Mouse (Mus musculus): ENCODE measurements around the gene Sod1. TPM values are rescaled to one million over a fixed set of nuclear protein-coding genes. Genes with fewer than 3 reads are reported as not detected.
A peak's percentile ranks its signal among the peaks of the same experiment; 100 is the strongest.

The Sod1 gene
- 875 and 884 TPM in 2 replicates for polyA plus RNA-seq (2016; fragmentation: Nextera tagmentation; extraction: Ambion mirVana)

- peak; percentile 97 for ATAC-seq (ENCODE audit: insufficient number of reproducible peaks, low FRiP score)
- WGBS = 1% methylated on average over 63 of the region's 63 CpGs
- peak within 1 kb of the TSS; percentile 88 for H3K4me3 ChIP-seq
Measured at GRCm38 (mm10) chr16:90220026-90220891, at the start of gene Sod1. Gene Sod1, plus strand, starts transcription at chr16:90220754.

GRCm38 (mm10) chr16:90171416-90171815 is 49.1 kb upstream of the Sod1 start:
- H3K36me3 ChIP-seq = no peaks in the 10 kb centered on the region
- no peak overlapping the region for H3K4me2 ChIP-seq
- no peak overlapping the region for H3K9ac ChIP-seq
- no peaks in the 10 kb centered on the region for H3K9me3 ChIP-seq (replicated peaks)
- H3K4me1 ChIP-seq (replicated peaks) = peaks cover 16% of the 10 kb centered on the region
- H3K27ac ChIP-seq (ENCODE audit: poor library complexity, severe bottlenecking) = no peak overlapping the region
- H3K27me3 ChIP-seq (replicated peaks) = no peaks in the 10 kb centered on the region
- no peak for ATAC-seq (ENCODE audit: insufficient number of reproducible peaks, low FRiP score)
- 69% methylated on average over 8 of the region's 8 CpGs for WGBS
- no peak overlapping the region for H3K4me3 ChIP-seq

More at GRCm38 (mm10) chr16:90220026-90220891, at the start of gene Sod1:
- Histone ChIP-seq H3K9me3 (replicated peaks) (no peaks in the 10 kb centered on the region), H3K4me1 (replicated peaks) (peaks cover 21% of the 10 kb centered on the region), H3K27ac (ENCODE audit: poor library complexity, severe bottlenecking) (peak within 1 kb of the TSS; percentile 95), H3K27me3 (replicated peaks) (no peaks in the 10 kb centered on the region), H3K4me2 (peak within 1 kb of the TSS; percentile 86), H3K36me3 (peaks cover 22% of the 10 kb centered on the region), H3K9ac (peak within 1 kb of the TSS; percentile 96)

GRCm38 (mm10) chr16:90176472-90176871 is 44.1 kb upstream of the Sod1 start:
- Histone ChIP-seq H3K36me3 (no peaks in the 10 kb centered on the region), H3K9ac (no peak overlapping the region), H3K27me3 (replicated peaks) (no peaks in the 10 kb centered on the region), H3K9me3 (replicated peaks) (no peaks in the 10 kb centered on the region), H3K27ac (ENCODE audit: poor library complexity, severe bottlenecking) (no peak overlapping the region), H3K4me2 (no peak overlapping the region), H3K4me3 (no peak overlapping the region), H3K4me1 (replicated peaks) (peaks cover 9% of the 10 kb centered on the region; the same call in 1 of the 2 replicates)
- 52% methylated on average over 10 of the region's 10 CpGs for WGBS
- ATAC-seq (ENCODE audit: insufficient number of reproducible peaks, low FRiP score) = no peak

GRCm38 (mm10) chr16:90177425-90177824 is 43.1 kb upstream of the Sod1 start:
- ATAC-seq (ENCODE audit: insufficient number of reproducible peaks, low FRiP score) = no peak
- H3K4me2 ChIP-seq = no peak overlapping the region
- no peak overlapping the region for H3K27ac ChIP-seq (ENCODE audit: poor library complexity, severe bottlenecking)
- H3K27me3 ChIP-seq (replicated peaks) = no peaks in the 10 kb centered on the region
- H3K9me3 ChIP-seq (replicated peaks) = no peaks in the 10 kb centered on the region
- peaks cover 9% of the 10 kb centered on the region; the same call in 1 of the 2 replicates for H3K4me1 ChIP-seq (replicated peaks)
- 74% methylated on average over 8 of the region's 8 CpGs for WGBS
- H3K4me3 ChIP-seq = no peak overlapping the region
- no peaks in the 10 kb centered on the region for H3K36me3 ChIP-seq
- no peak overlapping the region for H3K9ac ChIP-seq

- no peaks in the 10 kb centered on the region for H3K36me3 ChIP-seq
- no peak for ATAC-seq (ENCODE audit: insufficient number of reproducible peaks, low FRiP score)
- 87% methylated on average over 3 of the region's 3 CpGs for WGBS
Measured at GRCm38 (mm10) chr16:90178404-90178803, 42.1 kb upstream of the Sod1 start.

GRCm38 (mm10) chr16:90179892-90180291 is 40.7 kb upstream of the Sod1 start:
- H3K36me3 ChIP-seq = no peaks in the 10 kb centered on the region
- 73% methylated on average over 5 of the region's 5 CpGs for WGBS
- peaks cover 5% of the 10 kb centered on the region; the same call in 1 of the 2 replicates for H3K4me1 ChIP-seq (replicated peaks)
- ATAC-seq (ENCODE audit: insufficient number of reproducible peaks, low FRiP score) = no peak
- no peak overlapping the region for H3K4me2 ChIP-seq
- H3K27me3 ChIP-seq (replicated peaks) = no peaks in the 10 kb centered on the region
- no peak overlapping the region for H3K27ac ChIP-seq (ENCODE audit: poor library complexity, severe bottlenecking)
- H3K9me3 ChIP-seq (replicated peaks) = no peaks in the 10 kb centered on the region
- H3K4me3 ChIP-seq = no peak overlapping the region
- no peak overlapping the region for H3K9ac ChIP-seq

More at GRCm38 (mm10) chr16:90178404-90178803, 42.1 kb upstream of the Sod1 start:
- H3K4me1 ChIP-seq (replicated peaks) = peaks cover 5% of the 10 kb centered on the region; the same call in 1 of the 2 replicates
- H3K9ac ChIP-seq = no peak overlapping the region
- H3K27ac ChIP-seq (ENCODE audit: poor library complexity, severe bottlenecking) = no peak overlapping the region
- no peaks in the 10 kb centered on the region for H3K27me3 ChIP-seq (replicated peaks)
- H3K9me3 ChIP-seq (replicated peaks) = no peaks in the 10 kb centered on the region
- no peak overlapping the region for H3K4me2 ChIP-seq
- H3K4me3 ChIP-seq = no peak overlapping the region

GRCm38 (mm10) chr16:90180975-90181374 is 39.6 kb upstream of the Sod1 start:
- no peaks in the 10 kb centered on the region for H3K27me3 ChIP-seq (replicated peaks)
- no peak overlapping the region for H3K4me3 ChIP-seq
- no peaks in the 10 kb centered on the region for H3K36me3 ChIP-seq
- 71% methylated on average over 6 of the region's 6 CpGs for WGBS
- no peak for ATAC-seq (ENCODE audit: insufficient number of reproducible peaks, low FRiP score)
- H3K4me2 ChIP-seq = no peak overlapping the region
- H3K4me1 ChIP-seq (replicated peaks) = peaks cover 5% of the 10 kb centered on the region; the same call in 1 of the 2 replicates
- no peak overlapping the region for H3K27ac ChIP-seq (ENCODE audit: poor library complexity, severe bottlenecking)
- no peaks in the 10 kb centered on the region for H3K9me3 ChIP-seq (replicated peaks)
- no peak overlapping the region for H3K9ac ChIP-seq

- Histone ChIP-seq H3K9ac (no peak overlapping the region), H3K4me2 (no peak overlapping the region), H3K4me3 (no peak overlapping the region), H3K27me3 (replicated peaks) (no peaks in the 10 kb centered on the region), H3K36me3 (no peaks in the 10 kb centered on the region), H3K9me3 (replicated peaks) (no peaks in the 10 kb centered on the region), H3K4me1 (replicated peaks) (no peaks in the 10 kb centered on the region), H3K27ac (ENCODE audit: poor library complexity, severe bottlenecking) (no peak overlapping the region)
- 81% methylated on average over 8 of the region's 8 CpGs for WGBS
- ATAC-seq (ENCODE audit: insufficient number of reproducible peaks, low FRiP score) = no peak
Measured at GRCm38 (mm10) chr16:90181673-90182072, 38.9 kb upstream of the Sod1 start.

- H3K9ac ChIP-seq = no peak overlapping the region
- no peaks in the 10 kb centered on the region for H3K27me3 ChIP-seq (replicated peaks)
- no peak overlapping the region for H3K4me2 ChIP-seq
- no peak overlapping the region for H3K4me3 ChIP-seq
- 79% methylated on average over 6 of the region's 6 CpGs for WGBS
- no peak for ATAC-seq (ENCODE audit: insufficient number of reproducible peaks, low FRiP score)
- H3K36me3 ChIP-seq = no peaks in the 10 kb centered on the region
- no peak overlapping the region for H3K27ac ChIP-seq (ENCODE audit: poor library complexity, severe bottlenecking)
- H3K4me1 ChIP-seq (replicated peaks) = 0 out of 2 replicates have a peak, but pooled peaks cover 5% of the 10 kb centered on the region
- no peaks in the 10 kb centered on the region for H3K9me3 ChIP-seq (replicated peaks)
Measured at GRCm38 (mm10) chr16:90184135-90184534, 36.4 kb upstream of the Sod1 start.

- Histone ChIP-seq H3K27ac (ENCODE audit: poor library complexity, severe bottlenecking) (no peak overlapping the region), H3K4me3 (no peak overlapping the region), H3K4me2 (no peak overlapping the region), H3K4me1 (replicated peaks) (0 out of 2 replicates have a peak, but pooled peaks cover 5% of the 10 kb centered on the region), H3K36me3 (no peaks in the 10 kb centered on the region), H3K9me3 (replicated peaks) (no peaks in the 10 kb centered on the region), H3K27me3 (replicated peaks) (no peaks in the 10 kb centered on the region), H3K9ac (no peak overlapping the region)
- WGBS = 42% methylated on average over 8 of the region's 8 CpGs
- ATAC-seq (ENCODE audit: insufficient number of reproducible peaks, low FRiP score) = no peak
Measured at GRCm38 (mm10) chr16:90185928-90186588, 34.5 kb upstream of the Sod1 start.

GRCm38 (mm10) chr16:90187453-90187852 is 33.1 kb upstream of the Sod1 start:
- ATAC-seq (ENCODE audit: insufficient number of reproducible peaks, low FRiP score) = peak; percentile 54
- Histone ChIP-seq H3K4me1 (replicated peaks) (0 out of 2 replicates have a peak, but pooled peaks cover 5% of the 10 kb centered on the region), H3K27me3 (replicated peaks) (no peaks in the 10 kb centered on the region), H3K9ac (no peak overlapping the region), H3K36me3 (no peaks in the 10 kb centered on the region), H3K9me3 (replicated peaks) (no peaks in the 10 kb centered on the region), H3K27ac (ENCODE audit: poor library complexity, severe bottlenecking) (no peak overlapping the region), H3K4me3 (no peak overlapping the region), H3K4me2 (0 out of 2 replicates have a peak overlapping the region, but pooled peaks have one; percentile 25)
- 22% methylated on average over 13 of the region's 13 CpGs for WGBS
